Mouse (Mus musculus) hindbrain, embryonic 10.5 days (tissue): ENCODE results near the gene Isg15. TPM values are rescaled to one million over a fixed set of nuclear protein-coding genes. Genes with fewer than 3 reads are reported as not detected.

ENCODE experiments used
- DNase-seq: peaks from one replicate; pipeline ENCODE4 v3.0.0-alpha.2; 2017; ENCODE audit warnings: low spot score
- H3K27ac ChIP-seq: fragments of 300-500 bp; sonication (generic); 2 replicates; pipeline ENCODE4 v1.5.1; 2016; ENCODE audit warnings: mild to moderate bottlenecking, moderate library complexity
- H3K27me3 ChIP-seq: fragments of 300-500 bp; sonication (generic); 2 replicates; pipeline ENCODE4 v1.6.1; 2016; ENCODE audit warnings: mild to moderate bottlenecking; ENCODE audit not compliant: poor library complexity, insufficient read depth, severe bottlenecking
- H3K36me3 ChIP-seq: fragments of 300-500 bp; sonication (generic); 2 replicates; pipeline ENCODE4 v1.6.1; 2016; ENCODE audit warnings: mild to moderate bottlenecking, moderate library complexity
- H3K4me1 ChIP-seq: fragments of 300-500 bp; sonication (generic); replicated peaks from 2 replicates; pipeline ENCODE4 v1.6.1; 2016; ENCODE audit warnings: mild to moderate bottlenecking
- H3K4me3 ChIP-seq: fragments of 300-500 bp; sonication (generic); 2 replicates; pipeline ENCODE4 v1.5.1; 2016; ENCODE audit warnings: mild to moderate bottlenecking, moderate library complexity
- H3K9me3 ChIP-seq: fragments of 300-500 bp; sonication (generic); 2 replicates; pipeline ENCODE4 v1.6.1; 2016; ENCODE audit warnings: mild to moderate bottlenecking, moderate library complexity
- WGBS: fragments of 180-500 bp; shearing (Covaris S2); methylation state at CpG from one replicate; pipeline ENCODE4 v1.1.7; 2016; 5-methylcytosine and 5-hydroxymethylcytosine counted together
- polyA plus RNA-seq: library from polyadenylated mRNA; unstranded; fragments of >200 nt; fragmentation: Nextera tagmentation; extraction: Ambion mirVana; gene quantifications from 2 replicates; pipeline ENCODE4 v1.2.1, GENCODE M21; 2016

The Isg15 gene
- polyA plus RNA-seq, 1 experiment from 2014 or later = 0.50 TPM

DNA sequence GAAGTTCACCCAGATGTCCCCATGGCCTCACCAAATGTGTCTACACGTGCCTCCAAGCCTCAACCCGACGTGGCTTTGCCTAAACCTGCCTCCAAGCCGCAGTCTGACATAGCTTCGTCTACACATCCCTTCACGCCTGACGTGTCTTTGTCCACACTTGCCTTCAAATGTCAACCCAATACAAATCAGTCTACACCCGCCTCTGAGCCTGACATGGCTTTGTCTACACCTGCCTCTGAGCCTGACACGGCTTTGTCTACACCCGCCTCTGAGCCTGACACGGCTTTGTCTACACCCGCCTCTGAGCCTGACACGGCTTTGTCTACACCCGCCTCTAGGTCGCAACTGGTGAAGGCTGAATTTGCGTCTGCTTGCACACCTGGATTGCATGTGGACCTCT, 17.2 kb upstream of the Isg15 start:
- Histone ChIP-seq H3K27me3 (no peaks in the 10 kb centered on the region), H3K4me3 (no peak overlapping the region), H3K36me3 (peaks cover 20% of the 10 kb centered on the region; the same call in 1 of the 2 replicates), H3K9me3 (no peaks in the 10 kb centered on the region), H3K4me1 (0 out of 2 replicates have a peak, but pooled peaks cover 5% of the 10 kb centered on the region), H3K27ac (no peak overlapping the region)
- no peak for DNase-seq
- WGBS = 86% methylated on average over 16 of the region's 16 CpGs

DNA sequence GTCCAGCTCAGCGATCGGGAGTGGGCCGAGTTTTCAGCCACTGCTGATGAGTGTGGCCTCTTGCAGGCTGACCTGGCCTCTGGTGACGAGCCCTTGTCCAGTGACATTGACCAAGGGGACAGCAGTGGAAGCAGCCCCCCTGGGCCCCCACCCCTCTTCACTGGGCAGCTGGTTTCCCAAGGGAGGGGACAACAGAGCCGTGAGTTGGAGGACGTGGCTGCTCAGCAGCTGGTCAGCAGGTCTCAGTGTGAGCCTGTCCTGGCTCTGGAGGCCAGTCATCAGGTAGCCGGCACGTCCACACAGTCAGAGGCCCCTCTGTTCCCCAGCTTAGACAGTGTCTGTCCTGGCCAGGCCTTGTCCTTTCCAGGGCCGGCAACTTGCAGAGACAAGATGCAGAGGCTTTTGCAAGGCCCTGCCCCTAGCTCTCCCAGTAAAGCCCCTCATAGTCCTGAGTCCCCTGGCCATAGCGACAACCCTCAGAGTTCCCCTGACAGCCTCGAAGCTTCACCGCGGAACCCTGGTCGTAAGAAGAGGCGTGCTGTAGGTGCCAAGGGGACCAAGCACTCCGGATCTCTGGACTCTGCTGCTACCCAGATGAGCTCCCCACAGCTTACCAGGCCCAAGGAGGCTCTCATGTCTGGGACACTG, 16.5 kb upstream of the Isg15 start:
- no peaks in the 10 kb centered on the region for H3K9me3 ChIP-seq
- 0 out of 2 replicates have a peak overlapping the region, but pooled peaks have one; percentile 23 for H3K27ac ChIP-seq
- no peak for DNase-seq
- H3K4me3 ChIP-seq = no peak overlapping the region
- H3K27me3 ChIP-seq = no peaks in the 10 kb centered on the region
- WGBS = 82% methylated on average over 16 of the region's 16 CpGs
- 0 out of 2 replicates have a peak, but pooled peaks cover 5% of the 10 kb centered on the region for H3K4me1 ChIP-seq
- H3K36me3 ChIP-seq = peaks cover 16% of the 10 kb centered on the region; the same call in 1 of the 2 replicates

DNA sequence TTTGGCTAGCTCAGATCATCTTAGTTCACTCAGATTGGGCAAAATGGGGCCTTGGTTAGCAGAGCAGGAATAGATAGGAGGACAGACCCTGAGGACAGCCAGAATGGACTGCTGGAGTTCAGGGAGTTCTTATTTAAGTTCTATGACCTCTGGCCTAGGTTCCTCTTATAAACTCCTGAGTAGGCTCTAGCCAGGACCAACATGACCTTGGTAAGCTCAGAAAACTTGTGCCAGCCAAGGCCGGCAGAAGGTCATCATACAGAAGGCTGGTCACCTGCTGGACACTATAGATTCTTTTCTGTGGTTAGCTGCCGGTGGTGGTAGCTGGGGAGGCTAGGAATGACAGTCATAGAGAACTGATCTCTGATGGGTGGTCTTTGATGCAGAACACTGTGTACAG, 15.6 kb upstream of the Isg15 start:
- Histone ChIP-seq H3K9me3 (no peaks in the 10 kb centered on the region), H3K4me3 (no peak overlapping the region), H3K36me3 (peaks cover 10% of the 10 kb centered on the region; the same call in 1 of the 2 replicates), H3K4me1 (0 out of 2 replicates have a peak, but pooled peaks cover 5% of the 10 kb centered on the region), H3K27ac (no peak overlapping the region), H3K27me3 (no peaks in the 10 kb centered on the region)
- 90% methylated on average over 2 of the region's 2 CpGs for WGBS
- no peak for DNase-seq

DNA sequence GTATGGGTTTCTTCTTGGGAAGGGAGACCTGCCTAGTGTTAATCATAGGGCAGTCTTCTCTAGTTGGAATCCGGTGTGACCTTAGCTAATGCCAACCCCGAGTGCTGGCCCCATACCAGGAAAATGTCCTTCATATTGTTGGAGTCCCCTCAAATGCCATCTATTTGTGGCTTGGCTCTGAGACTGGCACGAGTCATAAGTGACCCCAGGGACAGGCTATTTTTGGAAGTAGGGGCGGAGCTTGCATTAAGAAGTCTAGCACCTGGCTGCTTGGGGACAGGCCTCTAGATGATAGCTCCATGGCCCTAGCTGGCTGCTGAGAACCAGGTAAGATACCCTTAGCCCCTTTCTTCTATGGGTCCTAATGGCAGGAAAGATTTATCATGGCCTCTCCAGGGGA, 15.0 kb upstream of the Isg15 start, which contains the start of gene Perm1:
Gene Perm1 (plus strand): TSS at position 220 of the 400 bp plus-strand sequence.
- DNase-seq = no peak
- Histone ChIP-seq H3K27ac (no peak within 1 kb of the TSS), H3K9me3 (no peaks in the 10 kb centered on the region), H3K27me3 (no peaks in the 10 kb centered on the region), H3K4me1 (0 out of 2 replicates have a peak, but pooled peaks cover 5% of the 10 kb centered on the region), H3K4me3 (no peak within 1 kb of the TSS), H3K36me3 (peaks cover 10% of the 10 kb centered on the region; the same call in 1 of the 2 replicates)
- 84% methylated on average over 4 of the region's 4 CpGs for WGBS

DNA sequence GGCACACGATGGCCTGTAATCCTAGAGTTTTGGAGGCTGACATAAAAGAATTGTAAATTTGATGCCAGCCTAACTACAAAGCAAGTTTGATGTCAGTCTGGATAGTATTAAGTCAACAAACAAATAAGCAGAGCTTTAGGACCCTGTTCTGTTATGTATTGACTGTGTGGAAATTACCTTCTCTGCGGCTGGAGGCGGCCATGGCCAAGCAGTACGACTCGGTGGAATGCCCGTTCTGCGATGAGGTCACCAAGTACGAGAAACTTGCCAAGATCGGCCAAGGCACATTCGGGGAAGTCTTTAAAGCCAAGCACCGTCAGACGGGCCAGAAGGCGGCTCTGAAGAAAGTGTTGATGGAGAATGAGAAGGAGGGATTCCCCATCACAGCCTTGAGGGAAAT, 12.5 kb upstream of the Isg15 start:
- 90% methylated on average over 13 of the region's 13 CpGs for WGBS
- no peaks in the 10 kb centered on the region for H3K27me3 ChIP-seq
- H3K9me3 ChIP-seq = no peaks in the 10 kb centered on the region
- H3K36me3 ChIP-seq = peaks cover 18% of the 10 kb centered on the region
- H3K4me1 ChIP-seq = 0 out of 2 replicates have a peak, but pooled peaks cover 5% of the 10 kb centered on the region
- DNase-seq = no peak
- H3K27ac ChIP-seq = no peak overlapping the region
- H3K4me3 ChIP-seq = no peak overlapping the region

DNA sequence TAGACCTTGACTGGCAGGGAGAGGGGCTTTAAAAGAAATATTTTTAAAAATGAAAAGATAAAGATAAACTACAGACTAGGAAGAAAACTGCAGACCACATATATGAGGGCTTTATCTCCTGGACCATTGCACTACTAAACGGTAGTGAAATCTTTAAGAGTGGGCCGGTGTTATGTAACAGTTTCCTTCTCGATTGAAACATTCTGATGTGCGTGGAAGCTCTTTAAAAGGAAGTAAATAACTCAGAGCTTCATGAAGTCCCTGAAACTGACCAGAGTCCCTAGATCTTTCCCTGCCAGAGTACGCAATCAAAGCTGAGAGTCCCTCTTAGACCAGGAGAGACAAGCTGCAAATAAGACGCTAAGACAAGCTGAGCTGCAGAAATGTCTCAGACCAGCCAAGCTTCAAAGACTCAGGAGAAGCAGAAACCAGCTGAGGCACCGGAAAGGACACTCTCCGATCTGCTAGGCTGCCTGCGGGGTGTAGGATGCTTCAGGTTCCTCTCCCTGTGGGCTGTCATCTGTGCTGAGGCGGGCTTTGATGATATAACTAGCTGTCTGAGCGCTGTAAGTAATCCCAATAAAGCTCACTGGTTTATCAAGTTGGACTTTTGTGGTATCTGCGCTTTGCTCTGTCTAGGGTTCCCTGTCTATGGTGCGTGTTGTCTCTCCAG, 9.5 kb upstream of the Isg15 start:
- Histone ChIP-seq H3K4me3 (no peak overlapping the region), H3K36me3 (peaks cover 39% of the 10 kb centered on the region), H3K27ac (no peak overlapping the region), H3K9me3 (no peaks in the 10 kb centered on the region), H3K27me3 (peaks cover 2% of the 10 kb centered on the region; the same call in 1 of the 2 replicates), H3K4me1 (peaks cover 9% of the 10 kb centered on the region)
- no peak for DNase-seq
- WGBS = 76% methylated on average over 13 of the region's 13 CpGs

DNA sequence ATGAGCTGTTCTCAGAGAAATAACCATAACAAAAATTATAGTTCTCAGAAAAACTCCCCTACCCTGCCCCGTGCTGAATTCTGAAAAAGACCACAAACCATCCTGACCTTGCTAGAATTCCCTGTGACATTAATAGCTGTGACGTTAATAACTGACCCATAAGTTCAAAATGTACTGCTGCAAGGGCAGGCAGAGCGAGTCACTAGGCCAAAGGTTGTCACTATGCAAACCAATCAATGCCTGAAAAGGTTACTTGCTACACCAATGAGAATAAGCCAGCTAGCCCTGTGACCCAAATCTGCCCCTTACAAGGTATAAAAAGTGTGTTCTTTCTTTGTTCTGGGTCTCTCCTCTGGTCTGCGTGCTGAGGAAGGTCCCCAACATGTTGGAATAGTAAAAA, 8.3 kb upstream of the Isg15 start:
- 92% methylated on average over 4 of the region's 4 CpGs for WGBS
- Histone ChIP-seq H3K9me3 (no peaks in the 10 kb centered on the region), H3K4me3 (no peak overlapping the region), H3K36me3 (peaks cover 37% of the 10 kb centered on the region), H3K27me3 (peaks cover 13% of the 10 kb centered on the region), H3K4me1 (peaks cover 21% of the 10 kb centered on the region), H3K27ac (no peak overlapping the region)
- no peak for DNase-seq

DNA sequence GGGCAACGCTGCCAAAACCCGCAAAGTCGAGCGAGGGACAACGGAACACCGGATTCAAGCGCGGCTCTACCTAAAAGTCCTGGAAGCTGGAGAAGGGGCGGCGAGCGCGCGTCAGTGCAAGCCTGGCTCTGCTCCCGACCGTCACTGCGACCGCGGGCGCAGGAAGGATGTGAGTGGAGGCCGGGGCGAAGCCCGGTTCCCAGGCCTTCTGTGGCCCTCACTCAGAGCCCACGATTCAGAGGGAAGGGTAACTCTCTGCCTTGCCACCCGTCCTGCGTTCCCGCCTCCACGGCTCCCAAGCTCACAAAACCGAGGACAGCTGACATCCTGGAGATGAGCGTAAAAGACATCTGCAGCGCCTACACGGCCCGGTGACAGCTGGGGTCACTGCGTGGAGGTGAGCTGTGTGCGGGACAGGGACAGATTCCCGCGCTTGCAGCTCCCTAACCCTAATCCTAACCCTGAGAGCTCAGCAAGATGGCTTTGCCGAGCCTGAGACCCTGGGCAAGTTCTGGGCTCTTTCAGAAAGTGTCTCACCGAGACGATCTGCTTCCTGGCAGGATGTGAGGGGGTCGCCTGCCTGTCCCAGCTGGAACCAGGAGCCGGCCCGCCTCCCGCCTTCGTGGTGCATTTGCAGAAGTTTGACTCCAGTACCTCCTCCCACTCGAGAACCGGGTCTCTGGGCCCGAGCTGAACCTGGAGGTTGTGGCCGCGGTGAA, 3.0 kb upstream of the Isg15 start:
- Histone ChIP-seq H3K27me3 (peaks cover 20% of the 10 kb centered on the region), H3K4me3 (peak overlapping the region; percentile 77), H3K36me3 (peaks cover 26% of the 10 kb centered on the region), H3K4me1 (peaks cover 46% of the 10 kb centered on the region), H3K9me3 (no peaks in the 10 kb centered on the region), H3K27ac (peak overlapping the region; percentile 92)
- DNase-seq = peak; percentile 52
- WGBS = under 1% methylated on average over 49 of the region's 49 CpGs

DNA sequence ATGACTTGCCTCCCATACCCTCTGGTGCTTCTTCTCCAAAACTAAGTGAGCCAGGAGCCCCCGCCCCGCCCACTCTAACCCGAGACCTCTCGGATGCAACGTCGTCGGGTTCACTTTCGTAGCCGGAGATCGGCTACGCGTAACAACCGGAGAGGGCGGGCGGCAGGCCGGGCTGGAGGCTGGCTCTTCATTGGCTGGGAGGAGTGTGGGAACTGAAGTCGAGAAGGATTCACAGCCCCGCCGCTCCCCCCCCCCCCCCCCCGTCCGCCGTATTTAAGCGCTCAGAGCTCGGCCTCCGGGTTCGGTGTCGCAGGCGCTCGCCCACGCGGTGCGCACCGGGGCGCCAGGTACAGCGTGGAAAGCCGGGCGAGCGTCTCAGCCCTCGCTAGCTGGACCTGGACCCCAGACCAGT, 2.4 kb upstream of the Isg15 start, which contains the start of gene AW011738:
Gene AW011738 (plus strand): TSS at position 304 of the 412 bp plus-strand sequence.
- peaks cover 20% of the 10 kb centered on the region for H3K27me3 ChIP-seq
- peak within 1 kb of the TSS; percentile 92 for H3K27ac ChIP-seq
- H3K4me1 ChIP-seq = peaks cover 49% of the 10 kb centered on the region
- H3K36me3 ChIP-seq = peaks cover 20% of the 10 kb centered on the region
- under 1% methylated on average over 36 of the region's 39 CpGs for WGBS
- DNase-seq = peak; percentile 88
- peak within 1 kb of the TSS; percentile 77 for H3K4me3 ChIP-seq
- H3K9me3 ChIP-seq = no peaks in the 10 kb centered on the region

DNA sequence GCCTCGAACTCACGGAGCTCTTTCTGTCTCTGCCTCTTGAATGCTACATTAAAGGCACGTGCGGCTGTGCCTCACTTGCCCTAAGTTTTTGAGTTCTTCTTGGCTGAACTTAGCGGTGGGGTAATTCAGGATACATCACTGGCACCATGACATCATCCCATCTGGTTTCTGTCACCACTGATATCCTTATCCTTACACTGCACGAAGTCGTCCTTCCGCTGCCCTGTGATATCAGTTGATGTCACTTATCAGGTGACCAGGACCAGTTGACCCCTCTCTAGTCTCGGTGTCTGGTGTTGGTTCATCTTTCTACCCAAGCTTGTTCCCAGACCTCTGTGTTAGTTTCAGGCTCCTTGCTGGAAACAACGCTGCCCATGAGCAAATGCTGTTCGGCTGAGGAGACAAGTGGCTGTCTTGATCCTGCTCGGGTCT, 1.9 kb upstream of the Isg15 start:
- H3K27ac ChIP-seq = peak overlapping the region; percentile 92
- DNase-seq = no peak
- H3K27me3 ChIP-seq = peaks cover 20% of the 10 kb centered on the region
- H3K4me3 ChIP-seq = peak overlapping the region; percentile 77
- 46% methylated on average over 12 of the region's 12 CpGs for WGBS
- peaks cover 52% of the 10 kb centered on the region for H3K4me1 ChIP-seq
- H3K36me3 ChIP-seq = peaks cover 16% of the 10 kb centered on the region
- no peaks in the 10 kb centered on the region for H3K9me3 ChIP-seq

DNA sequence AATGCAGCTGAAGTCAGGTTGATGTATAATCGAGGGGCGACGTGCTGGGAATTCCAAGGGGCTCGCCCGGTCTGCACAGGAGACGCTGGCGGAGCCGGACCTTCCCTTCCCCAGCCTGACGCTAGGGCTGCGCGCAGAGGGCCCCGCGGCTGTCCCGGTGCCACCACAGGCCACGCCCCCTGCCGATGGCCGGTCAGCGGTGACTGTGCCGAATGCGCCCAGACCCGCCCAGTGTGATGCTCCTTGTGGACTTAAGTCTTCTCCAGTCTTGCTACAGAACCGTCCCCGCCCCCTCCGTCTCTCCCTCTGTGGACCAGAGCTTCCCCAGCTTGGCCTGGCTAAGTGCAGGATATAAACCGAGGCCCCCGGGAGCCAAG, 2.8 kb downstream of the Isg15 start:
- WGBS = 0% methylated on average over 26 of the region's 26 CpGs
- Histone ChIP-seq H3K9me3 (no peaks in the 10 kb centered on the region), H3K27ac (peak overlapping the region; percentile 95), H3K4me1 (peaks cover 63% of the 10 kb centered on the region), H3K27me3 (no peaks in the 10 kb centered on the region; the same call in 1 of the 2 replicates), H3K36me3 (peaks cover 26% of the 10 kb centered on the region), H3K4me3 (peak overlapping the region; percentile 95)
- DNase-seq = peak; percentile 96

DNA sequence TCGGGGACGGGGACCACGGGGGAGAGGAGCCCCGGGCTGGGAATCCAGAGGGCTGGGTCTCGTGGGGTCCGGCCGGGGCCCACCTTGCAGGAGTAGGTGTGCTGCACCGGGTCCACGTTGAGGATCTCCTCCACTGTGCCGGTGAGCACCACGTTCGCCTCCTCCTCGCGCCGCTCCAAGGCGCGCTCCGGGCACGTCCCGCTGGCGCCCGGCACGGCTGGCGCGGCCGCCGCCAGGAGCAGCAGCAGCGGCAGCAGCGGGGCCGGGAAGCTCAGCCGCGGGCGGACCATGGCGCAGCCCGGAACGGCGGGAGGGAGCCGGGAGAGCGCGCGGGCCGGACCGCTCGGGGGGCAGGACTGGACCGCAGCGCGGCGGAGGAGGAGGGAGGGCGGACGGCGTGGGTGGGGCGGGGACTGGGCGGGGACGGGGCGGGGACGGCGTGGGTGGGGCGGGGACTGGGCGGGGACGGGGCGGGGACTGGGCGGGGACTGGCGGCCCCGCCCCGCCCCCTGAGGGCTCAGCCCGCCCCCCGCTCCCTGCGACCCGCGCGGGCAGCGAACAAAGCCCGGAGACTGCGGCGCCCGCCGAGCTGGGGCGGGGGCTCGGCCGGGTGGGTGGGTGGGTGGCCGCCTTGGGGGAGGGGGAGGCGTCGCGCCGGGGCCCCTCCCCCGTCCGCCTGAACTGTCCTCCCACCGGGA, 3.3 kb downstream of the Isg15 start, which contains the start of gene Agrn:
Gene Agrn (minus strand): TSS at position 358 of the 698 bp plus-strand sequence.
- peaks cover 63% of the 10 kb centered on the region for H3K4me1 ChIP-seq
- no peaks in the 10 kb centered on the region; the same call in 1 of the 2 replicates for H3K27me3 ChIP-seq
- WGBS = under 1% methylated on average over 70 of the region's 88 CpGs
- DNase-seq = no peak
- peaks cover 31% of the 10 kb centered on the region for H3K36me3 ChIP-seq
- peak within 1 kb of the TSS; percentile 95 for H3K27ac ChIP-seq
- H3K4me3 ChIP-seq = peak within 1 kb of the TSS; percentile 95
- no peaks in the 10 kb centered on the region for H3K9me3 ChIP-seq
